Mouse (Mus musculus) forebrain, embryonic 16.5 days (tissue): ENCODE results near the gene Defb48. TPM values are rescaled to one million over a fixed set of nuclear protein-coding genes. Genes with fewer than 3 reads are reported as not detected.

Experiments
- ATAC-seq: fragments of 200-750 bp; cut with Nextera tagmentation; 2 replicates; pipeline ENCODE4 v1.8.0; 2017; ENCODE audit warnings: mild to moderate bottlenecking, moderate library complexity
- H3K27ac ChIP-seq: fragments of 300-500 bp; sonication (generic); 2 replicates; pipeline ENCODE4 v1.5.1; 2014; ENCODE audit warnings: low read length, control low read depth
- H3K27me3 ChIP-seq: fragments of 300-500 bp; sonication (generic); replicated peaks from 2 replicates; pipeline ENCODE4 v1.6.1; 2014; ENCODE audit warnings: low read length; ENCODE audit not compliant: control insufficient read depth, insufficient read depth
- H3K36me3 ChIP-seq: fragments of 300-500 bp; sonication (generic); 2 replicates; pipeline ENCODE4 v1.6.1; 2014; ENCODE audit not compliant: control insufficient read depth, insufficient read depth
- H3K4me1 ChIP-seq: fragments of 300-500 bp; sonication (generic); replicated peaks from 2 replicates; pipeline ENCODE4 v1.6.1; 2014; ENCODE audit warnings: low read length; ENCODE audit not compliant: control insufficient read depth, insufficient read depth
- H3K4me2 ChIP-seq: fragments of 300-500 bp; sonication (generic); 2 replicates; pipeline ENCODE4 v1.6.1; 2014; ENCODE audit warnings: mild to moderate bottlenecking, low read length, control low read depth
- H3K4me3 ChIP-seq: fragments of 300-500 bp; sonication (generic); replicated peaks from 2 replicates; pipeline ENCODE4 v1.5.1; 2014; ENCODE audit warnings: mild to moderate bottlenecking, low read length, control low read depth
- H3K9ac ChIP-seq: fragments of 300-500 bp; sonication (generic); replicated peaks from 2 replicates; pipeline ENCODE4 v1.6.1; 2014; ENCODE audit warnings: low read depth, low read length, control low read depth
- H3K9me3 ChIP-seq: fragments of 300-500 bp; sonication (generic); 2 replicates; pipeline ENCODE4 v1.6.1; 2016; ENCODE audit warnings: low read length; ENCODE audit not compliant: control insufficient read depth
- WGBS: fragments of 180-500 bp; shearing (Covaris S2); extraction: QIAGEN DNeasy Blood & Tissue Kit; methylation state at CpG from one replicate; pipeline ENCODE4 v1.1.7; 2014; 5-methylcytosine and 5-hydroxymethylcytosine counted together
- polyA plus RNA-seq: library from polyadenylated mRNA; unstranded; fragments of >200 nt; fragmentation: Nextera tagmentation; extraction: Ambion mirVana; gene quantifications from 2 replicates; pipeline ENCODE4 v1.2.1, GENCODE M21; 2015

Gene Defb48
- polyA plus RNA-seq, 1 experiment from 2014 or later, result not detected

GRCm38 (mm10) chr14:62939435-62939834 lies 44.9 kb downstream of the Defb48 start:
- Histone ChIP-seq H3K9ac (no peak overlapping the region), H3K4me3 (no peak overlapping the region), H3K36me3 (0 out of 2 replicates have a peak, but pooled peaks cover 3% of the 10 kb centered on the region), H3K4me1 (no peaks in the 10 kb centered on the region), H3K9me3 (no peaks in the 10 kb centered on the region), H3K27ac (no peak overlapping the region), H3K4me2 (no peak overlapping the region), H3K27me3 (no peaks in the 10 kb centered on the region)
- ATAC-seq, result no peak
- 93% methylated on average over 3 of the region's 3 CpGs for WGBS

GRCm38 (mm10) chr14:62937675-62938074 lies 46.6 kb downstream of the Defb48 start:
- Histone ChIP-seq H3K27ac (no peak overlapping the region), H3K27me3 (no peaks in the 10 kb centered on the region), H3K9ac (no peak overlapping the region), H3K9me3 (no peaks in the 10 kb centered on the region), H3K4me2 (no peak overlapping the region), H3K4me1 (no peaks in the 10 kb centered on the region), H3K36me3 (0 out of 2 replicates have a peak, but pooled peaks cover 3% of the 10 kb centered on the region), H3K4me3 (no peak overlapping the region)
- WGBS, result 54% methylated on average over 5 of the region's 5 CpGs
- no peak for ATAC-seq

GRCm38 (mm10) chr14:62936631-62937380 lies 47.5 kb downstream of the Defb48 start:
- H3K9me3 ChIP-seq, result no peaks in the 10 kb centered on the region
- H3K36me3 ChIP-seq, result 0 out of 2 replicates have a peak, but pooled peaks cover 3% of the 10 kb centered on the region
- no peaks in the 10 kb centered on the region for H3K4me1 ChIP-seq
- no peak overlapping the region for H3K9ac ChIP-seq
- WGBS, result 93% methylated on average over 6 of the region's 6 CpGs
- no peak overlapping the region for H3K4me3 ChIP-seq
- ATAC-seq, result no peak
- H3K27ac ChIP-seq, result no peak overlapping the region
- H3K4me2 ChIP-seq, result no peak overlapping the region
- H3K27me3 ChIP-seq, result no peaks in the 10 kb centered on the region

GRCm38 (mm10) chr14:62935361-62935760 lies 48.9 kb downstream of the Defb48 start:
- Histone ChIP-seq H3K27ac (no peak overlapping the region), H3K4me3 (no peak overlapping the region), H3K36me3 (0 out of 2 replicates have a peak, but pooled peaks cover 3% of the 10 kb centered on the region), H3K4me2 (no peak overlapping the region), H3K9me3 (no peaks in the 10 kb centered on the region), H3K9ac (no peak overlapping the region), H3K27me3 (no peaks in the 10 kb centered on the region), H3K4me1 (no peaks in the 10 kb centered on the region)
- WGBS, result 86% methylated on average over 9 of the region's 9 CpGs
- ATAC-seq, result no peak

- no peak overlapping the region for H3K9ac ChIP-seq
- no peak overlapping the region for H3K27ac ChIP-seq
- H3K9me3 ChIP-seq, result no peaks in the 10 kb centered on the region
- no peaks in the 10 kb centered on the region for H3K27me3 ChIP-seq
- H3K36me3 ChIP-seq, result no peaks in the 10 kb centered on the region
- 80% methylated on average over 5 of the region's 5 CpGs for WGBS
- no peak overlapping the region for H3K4me2 ChIP-seq
- H3K4me1 ChIP-seq, result no peaks in the 10 kb centered on the region
- no peak overlapping the region for H3K4me3 ChIP-seq
- no peak for ATAC-seq
Measured at GRCm38 (mm10) chr14:62928101-62928541, 56.2 kb downstream of the Defb48 start.

Other genes with a start within 250 kb of the Defb48 start
- gene Ints6, start 223.3 kb downstream of the Defb48 start, polyA plus RNA-seq, result 18.4 and 22.6 TPM in 2 replicates
- gene Wdfy2, start 146.8 kb downstream of the Defb48 start, polyA plus RNA-seq, result 8.9 and 11.0 TPM in 2 replicates
- gene Defb47, start 13.6 kb upstream of the Defb48 start, polyA plus RNA-seq, result not detected in 2 replicates
- not detected in 2 replicates for gene Defb43, start 27.3 kb upstream of the Defb48 start, polyA plus RNA-seq
- gene Defb42, start 62.5 kb upstream of the Defb48 start, polyA plus RNA-seq, result 0.28 and 0.34 TPM in 2 replicates
- not detected in 2 replicates for gene Defb30, start 65.5 kb upstream of the Defb48 start, polyA plus RNA-seq